Mouse (Mus musculus) olfactory bulb, adult 2 months (tissue): ENCODE data around the gene Abr.

ENCODE experiments used
- CTCF ChIP-seq: fragments of 200-500 bp; IDR thresholded peaks from 2 replicates; pipeline ENCODE4 v1.5.1; 2012; ENCODE audit warnings: low read depth, mild to moderate bottlenecking, low read length, moderate library complexity; ENCODE audit not compliant: insufficient read depth
- POLR2A ChIP-seq: fragments of 200-500 bp; IDR thresholded peaks from 2 replicates; pipeline ENCODE4 v1.6.1; 2012; ENCODE audit warnings: mild to moderate bottlenecking, low read depth, low read length, moderate library complexity; ENCODE audit not compliant: insufficient read depth

DNA sequence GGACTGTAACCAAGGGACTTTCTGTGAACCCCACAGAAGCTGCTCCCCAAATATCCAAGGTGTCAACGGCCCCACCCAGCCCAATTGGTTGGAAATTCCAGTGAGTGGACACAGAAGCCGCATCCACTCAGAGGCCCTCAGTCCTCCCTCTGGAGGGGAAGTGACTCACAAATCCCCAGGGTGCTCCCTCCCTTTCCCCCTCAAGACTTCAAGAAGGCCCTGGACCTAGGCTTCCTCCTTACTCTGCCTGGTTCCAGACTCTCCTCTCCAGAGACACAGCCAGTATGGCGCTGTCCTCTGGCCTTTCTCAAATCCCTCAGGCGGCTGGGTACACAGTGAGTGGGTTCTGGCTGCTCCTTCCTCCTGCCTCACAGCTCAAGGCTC is 124.4 kb downstream of the Abr start:
- TF ChIP-seq CTCF (no peak), POLR2A (no peak)
